Mouse (Mus musculus): ENCODE measurements around the gene Col24a1. TPM values are rescaled to one million over a fixed set of nuclear protein-coding genes. Genes with fewer than 3 reads are reported as not detected.

Col24a1 gene
- polyA plus RNA-seq (2011; ENCODE audit: insufficient read depth, insufficient read length, low replicate concordance, missing spikeins), result 0.18 TPM in 1 of 2 replicates, not detected in the other

DNA sequence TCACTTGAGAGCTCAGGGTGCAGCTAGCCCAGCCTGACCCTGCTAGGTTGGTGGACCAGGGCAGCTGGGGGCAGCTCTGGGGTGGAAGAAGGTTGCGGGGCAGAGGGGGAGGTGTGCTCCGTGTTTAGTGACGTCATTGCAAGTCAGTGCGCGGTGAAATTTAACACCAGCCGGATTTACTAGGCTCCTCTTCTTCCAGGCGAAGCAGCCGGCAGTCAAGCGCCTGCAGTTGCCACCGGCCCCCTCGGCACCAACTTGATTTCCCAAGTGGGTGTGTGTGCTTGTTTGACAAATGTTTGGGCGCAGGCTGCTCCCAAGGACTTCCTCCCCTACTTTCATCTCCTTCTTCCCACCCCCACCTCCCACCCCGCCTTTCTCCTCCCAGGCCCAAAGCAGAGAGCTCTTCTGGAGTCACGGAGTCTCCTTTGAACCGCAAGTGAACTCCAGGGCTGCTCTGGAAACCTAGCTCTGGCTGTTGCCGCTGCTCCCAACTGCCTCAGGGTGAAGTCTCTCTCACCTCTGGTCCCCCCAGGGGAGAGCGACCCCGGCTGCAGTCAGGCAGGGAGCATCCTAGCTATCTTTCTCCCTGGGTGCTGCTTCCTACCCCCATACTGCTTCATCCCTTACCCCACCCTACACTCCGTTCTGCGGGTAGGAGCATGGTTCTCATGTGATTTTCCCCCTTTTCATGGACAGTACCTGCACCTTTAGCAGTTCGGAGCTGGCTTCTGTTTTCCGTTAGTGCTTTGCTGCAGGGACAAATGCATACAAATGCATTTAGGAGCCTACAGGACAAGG lies at the start of gene Col24a1:
Gene Col24a1, plus strand, starts transcription at position 136 of the 798 bp plus-strand sequence.
- no peaks in the 10 kb centered on the region for H3K4me1 ChIP-seq (ENCODE audit: control insufficient read depth, insufficient read depth, low read length)
- TF ChIP-seq POLR2A (IDR thresholded peaks at IDR 0.05; ENCODE audit: borderline replicate concordance, control insufficient read depth, low read depth, low read length), result no peak
- TF ChIP-seq CTCF (IDR thresholded peaks at IDR 0.05; ENCODE audit: control insufficient read depth, insufficient read depth, low read length), result no peak
- no peak within 1 kb of the TSS for H3K4me3 ChIP-seq (replicated peaks; ENCODE audit: control insufficient read depth, low read depth, low read length)
- 3% methylated on average over 22 of the region's 22 CpGs for WGBS
- H3K27ac ChIP-seq (ENCODE audit: control insufficient read depth, insufficient read depth, low read depth, low read length, poor library complexity), result no peak within 1 kb of the TSS

DNA sequence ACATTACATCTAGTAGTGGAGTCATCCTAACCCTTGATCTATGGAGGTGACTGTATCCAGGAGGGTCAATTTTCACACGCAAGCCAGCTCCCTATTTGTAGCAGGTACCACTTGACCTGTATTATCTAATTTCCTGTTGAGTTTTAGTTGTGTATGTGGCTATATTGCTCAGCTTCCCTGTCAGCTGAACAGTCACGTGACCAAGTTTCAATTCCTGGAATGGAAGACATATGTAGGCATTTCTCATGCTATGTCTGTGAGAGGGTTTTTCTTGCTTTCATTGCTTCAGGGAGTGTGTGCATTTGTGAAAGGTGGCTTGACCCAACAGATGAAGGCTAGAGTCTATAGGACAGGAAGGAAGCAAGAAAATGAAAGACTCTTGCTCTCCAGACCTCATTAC lies 44.2 kb upstream of the Col24a1 start:
- H3K4me3 ChIP-seq (replicated peaks; ENCODE audit: control insufficient read depth, low read depth, low read length), result no peak overlapping the region
- TF ChIP-seq POLR2A (IDR thresholded peaks at IDR 0.05; ENCODE audit: borderline replicate concordance, control insufficient read depth, low read depth, low read length), result no peak
- TF ChIP-seq CTCF (IDR thresholded peaks at IDR 0.05; ENCODE audit: control insufficient read depth, insufficient read depth, low read length), result no peak
- WGBS, result 71% methylated on average over 2 of the region's 2 CpGs
- H3K4me1 ChIP-seq (ENCODE audit: control insufficient read depth, insufficient read depth, low read length), result no peaks in the 10 kb centered on the region
- no peak overlapping the region for H3K27ac ChIP-seq (ENCODE audit: control insufficient read depth, insufficient read depth, low read depth, low read length, poor library complexity)

DNA sequence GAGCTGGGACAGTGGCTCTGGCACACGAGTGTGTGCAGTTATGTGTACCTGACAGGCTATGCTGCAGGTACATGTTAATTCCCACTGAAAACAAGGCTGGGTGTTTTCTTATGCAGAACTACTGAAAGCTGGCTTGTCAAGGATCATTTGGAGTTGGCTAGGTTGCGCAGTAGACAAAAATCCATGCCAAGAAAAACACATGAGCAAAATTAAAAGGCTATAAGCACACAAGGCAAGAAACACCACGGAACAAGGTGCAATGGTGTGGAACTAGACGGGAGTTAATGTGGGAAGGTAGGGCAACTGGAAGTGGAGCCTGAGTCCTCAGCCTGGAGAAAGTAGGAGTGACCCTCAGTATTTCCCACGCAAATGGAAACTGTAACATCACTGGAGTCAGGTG lies 39.2 kb upstream of the Col24a1 start:
- no peak overlapping the region for H3K4me3 ChIP-seq (replicated peaks; ENCODE audit: control insufficient read depth, low read depth, low read length)
- H3K27ac ChIP-seq (ENCODE audit: control insufficient read depth, insufficient read depth, low read depth, low read length, poor library complexity), result no peak overlapping the region
- H3K4me1 ChIP-seq (ENCODE audit: control insufficient read depth, insufficient read depth, low read length), result no peaks in the 10 kb centered on the region
- TF ChIP-seq POLR2A (IDR thresholded peaks at IDR 0.05; ENCODE audit: borderline replicate concordance, control insufficient read depth, low read depth, low read length) (no peak), CTCF (IDR thresholded peaks at IDR 0.05; ENCODE audit: control insufficient read depth, insufficient read depth, low read length) (no peak)
- 67% methylated on average over 5 of the region's 5 CpGs for WGBS

DNA sequence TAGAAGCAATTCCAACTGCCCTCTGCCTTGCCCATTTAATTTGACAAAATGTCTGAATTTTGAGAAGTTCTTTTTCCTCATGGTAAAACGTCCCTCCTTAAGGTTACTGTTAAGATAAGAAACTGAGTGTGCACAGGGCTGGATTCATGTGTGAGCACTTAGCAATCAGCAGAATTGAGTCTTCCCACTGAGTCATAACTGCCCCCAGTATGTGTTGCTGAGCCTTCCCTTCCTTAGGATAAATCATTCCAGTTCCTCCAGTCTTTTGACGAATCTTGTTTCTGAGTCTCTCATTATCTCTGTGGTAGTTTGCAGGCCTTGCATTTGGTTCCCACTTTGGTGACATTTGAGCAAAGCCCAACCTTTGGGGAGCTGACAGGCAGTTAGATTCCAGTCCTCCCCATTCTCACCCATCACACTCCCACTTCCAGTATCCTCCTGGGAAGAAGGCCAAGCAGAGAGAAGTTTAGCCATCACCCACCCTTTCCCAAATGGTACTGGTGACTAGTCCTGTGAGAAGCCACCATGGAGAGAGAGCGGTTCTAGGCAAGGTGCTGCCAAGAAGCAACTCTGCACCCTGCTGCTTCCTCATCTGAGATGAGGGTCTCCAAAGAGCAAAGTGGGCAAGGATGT lies 37.4 kb upstream of the Col24a1 start:
- WGBS, result 66% methylated on average over 3 of the region's 3 CpGs
- no peak overlapping the region for H3K27ac ChIP-seq (ENCODE audit: control insufficient read depth, insufficient read depth, low read depth, low read length, poor library complexity)
- TF ChIP-seq CTCF (IDR thresholded peaks at IDR 0.05; ENCODE audit: control insufficient read depth, insufficient read depth, low read length) (no peak), POLR2A (IDR thresholded peaks at IDR 0.05; ENCODE audit: borderline replicate concordance, control insufficient read depth, low read depth, low read length) (no peak)

DNA sequence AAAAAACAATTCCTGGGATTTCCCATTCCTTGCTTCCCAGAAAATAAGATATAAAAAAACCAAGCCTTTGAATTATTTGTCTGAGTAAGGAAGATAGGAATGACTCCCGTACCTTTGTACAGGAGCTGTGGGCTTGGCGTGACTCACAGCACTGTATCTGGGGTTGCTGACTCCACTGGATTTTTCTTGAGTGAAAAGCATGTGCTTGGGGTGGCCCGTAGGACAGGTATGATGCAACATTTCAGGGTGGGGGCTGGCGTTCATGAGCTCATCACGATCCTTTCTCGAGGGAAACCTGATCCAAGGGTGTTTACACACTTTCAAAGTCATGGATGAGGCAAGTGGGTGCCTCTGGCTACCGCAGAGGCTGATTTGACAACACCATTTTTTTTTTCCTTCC lies 35.6 kb upstream of the Col24a1 start:
- no peaks in the 10 kb centered on the region for H3K4me1 ChIP-seq (ENCODE audit: control insufficient read depth, insufficient read depth, low read length)
- no peak for TF ChIP-seq CTCF (IDR thresholded peaks at IDR 0.05; ENCODE audit: control insufficient read depth, insufficient read depth, low read length)
- no peak for TF ChIP-seq POLR2A (IDR thresholded peaks at IDR 0.05; ENCODE audit: borderline replicate concordance, control insufficient read depth, low read depth, low read length)
- 79% methylated on average over 7 of the region's 7 CpGs for WGBS
- H3K27ac ChIP-seq (ENCODE audit: control insufficient read depth, insufficient read depth, low read depth, low read length, poor library complexity), result no peak overlapping the region
- H3K4me3 ChIP-seq (replicated peaks; ENCODE audit: control insufficient read depth, low read depth, low read length), result no peak overlapping the region

More for the DNA sequence above, 37.4 kb upstream of the Col24a1 start:
- Histone ChIP-seq H3K4me1 (ENCODE audit: control insufficient read depth, insufficient read depth, low read length) (no peaks in the 10 kb centered on the region), H3K4me3 (replicated peaks; ENCODE audit: control insufficient read depth, low read depth, low read length) (no peak overlapping the region)

DNA sequence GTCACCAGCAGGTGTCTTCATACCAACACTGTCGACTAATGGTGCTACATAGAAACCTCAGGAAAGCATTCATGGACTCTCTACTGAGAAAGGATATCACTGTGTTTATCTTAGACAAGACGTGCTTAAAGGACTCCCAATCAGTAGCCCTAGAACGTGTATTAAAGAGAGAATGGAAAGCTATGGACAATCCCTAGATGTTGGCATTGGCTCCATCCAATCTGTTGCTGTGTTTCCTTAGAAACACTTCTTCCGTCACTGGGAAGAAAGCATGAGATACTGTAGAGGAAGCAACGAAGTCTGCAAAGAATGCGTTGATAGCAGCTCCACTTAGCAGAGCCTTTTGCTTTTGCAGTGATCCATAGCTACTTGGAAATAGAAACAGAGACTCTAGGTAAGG lies 32.6 kb upstream of the Col24a1 start:
- Histone ChIP-seq H3K4me3 (replicated peaks; ENCODE audit: control insufficient read depth, low read depth, low read length) (no peak overlapping the region), H3K27ac (ENCODE audit: control insufficient read depth, insufficient read depth, low read depth, low read length, poor library complexity) (no peak overlapping the region), H3K4me1 (ENCODE audit: control insufficient read depth, insufficient read depth, low read length) (no peaks in the 10 kb centered on the region)
- WGBS, result 75% methylated on average over 6 of the region's 6 CpGs
- TF ChIP-seq CTCF (IDR thresholded peaks at IDR 0.05; ENCODE audit: control insufficient read depth, insufficient read depth, low read length), result no peak
- TF ChIP-seq POLR2A (IDR thresholded peaks at IDR 0.05; ENCODE audit: borderline replicate concordance, control insufficient read depth, low read depth, low read length), result no peak

DNA sequence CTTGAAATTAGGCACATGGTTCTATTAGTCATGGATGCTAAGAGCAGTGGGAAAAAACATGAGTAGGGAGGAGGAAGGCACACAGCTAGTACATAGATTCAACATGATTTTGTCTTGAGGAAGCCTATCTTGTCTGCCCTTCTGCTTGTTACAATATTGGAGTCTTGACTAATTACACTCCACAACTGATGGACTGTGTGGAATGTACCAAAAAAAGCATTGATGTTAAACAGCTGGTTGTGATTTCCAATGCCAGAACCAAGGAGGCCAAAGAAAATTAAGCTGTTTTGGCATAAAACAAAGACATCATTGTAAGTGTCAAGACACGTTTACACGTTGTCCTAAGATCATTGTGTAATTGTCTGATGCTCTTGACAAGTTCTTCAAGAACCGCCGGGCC lies 29.1 kb upstream of the Col24a1 start:
- no peak overlapping the region for H3K4me3 ChIP-seq (replicated peaks; ENCODE audit: control insufficient read depth, low read depth, low read length)
- no peak overlapping the region for H3K27ac ChIP-seq (ENCODE audit: control insufficient read depth, insufficient read depth, low read depth, low read length, poor library complexity)
- WGBS, result 80% methylated on average over 4 of the region's 4 CpGs
- TF ChIP-seq CTCF (IDR thresholded peaks at IDR 0.05; ENCODE audit: control insufficient read depth, insufficient read depth, low read length) (no peak), POLR2A (IDR thresholded peaks at IDR 0.05; ENCODE audit: borderline replicate concordance, control insufficient read depth, low read depth, low read length) (no peak)
- H3K4me1 ChIP-seq (ENCODE audit: control insufficient read depth, insufficient read depth, low read length), result no peaks in the 10 kb centered on the region

DNA sequence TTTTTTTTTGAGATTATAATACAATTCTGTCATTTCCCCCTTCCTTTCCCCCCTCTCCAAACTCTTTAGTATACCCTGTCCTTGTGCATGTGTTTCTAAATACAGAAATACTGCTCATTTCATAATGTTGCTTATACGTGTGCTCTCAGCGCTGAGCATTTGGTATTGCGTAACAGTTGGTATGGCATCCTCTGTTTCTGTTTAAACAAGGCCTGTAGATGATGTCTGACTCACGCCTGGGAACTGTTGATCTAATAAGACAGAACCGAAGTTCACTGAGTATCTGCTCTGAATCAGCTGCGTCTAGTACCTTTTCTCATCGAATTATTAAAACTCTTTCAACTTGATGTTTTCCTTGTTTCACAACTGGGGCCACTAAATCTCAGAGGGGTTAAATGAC lies 24.2 kb upstream of the Col24a1 start:
- Histone ChIP-seq H3K4me3 (replicated peaks; ENCODE audit: control insufficient read depth, low read depth, low read length) (no peak overlapping the region), H3K4me1 (ENCODE audit: control insufficient read depth, insufficient read depth, low read length) (no peaks in the 10 kb centered on the region), H3K27ac (ENCODE audit: control insufficient read depth, insufficient read depth, low read depth, low read length, poor library complexity) (no peak overlapping the region)
- no peak for TF ChIP-seq POLR2A (IDR thresholded peaks at IDR 0.05; ENCODE audit: borderline replicate concordance, control insufficient read depth, low read depth, low read length)
- no peak for TF ChIP-seq CTCF (IDR thresholded peaks at IDR 0.05; ENCODE audit: control insufficient read depth, insufficient read depth, low read length)
- WGBS, result 72% methylated on average over 7 of the region's 7 CpGs

Measured in bone marrow, adult 2 months (tissue).